Mouse (Mus musculus) thymus, adult 2 months (tissue): ENCODE data around the gene Iqcn. TPM values are rescaled to one million over a fixed set of nuclear protein-coding genes. Genes with fewer than 3 reads are reported as not detected.

Experiments
- DNase-seq: peaks from one replicate; pipeline ENCODE4 v3.0.0; 2021
- H3K27ac ChIP-seq: fragments of 200-500 bp; 2 replicates; pipeline ENCODE4 v1.5.1; 2012; ENCODE audit warnings: low read length, control low read depth; ENCODE audit not compliant: control insufficient read depth, insufficient read depth
- H3K27me3 ChIP-seq: fragments of 200-500 bp; 2 replicates; pipeline ENCODE4 v1.6.1; 2012; ENCODE audit warnings: mild to moderate bottlenecking, low read length, moderate library complexity, mixed read lengths; ENCODE audit not compliant: control insufficient read depth, insufficient read depth
- H3K36me3 ChIP-seq: fragments of 200-500 bp; 2 replicates; pipeline ENCODE4 v1.6.1; 2012; ENCODE audit warnings: mild to moderate bottlenecking, low read length, moderate library complexity; ENCODE audit not compliant: control insufficient read depth, insufficient read depth
- H3K4me1 ChIP-seq: fragments of 200-500 bp; replicated peaks from 2 replicates; pipeline ENCODE4 v1.6.1; 2012; ENCODE audit warnings: low read length; ENCODE audit not compliant: control insufficient read depth, insufficient read depth
- H3K4me3 ChIP-seq: fragments of 200-500 bp; 2 replicates; pipeline ENCODE4 v1.5.1; 2012; ENCODE audit warnings: mild to moderate bottlenecking, low read length, control low read depth, moderate library complexity; ENCODE audit not compliant: control insufficient read depth, insufficient read depth
- CTCF ChIP-seq: fragments of 200-500 bp; IDR thresholded peaks from 2 replicates; pipeline ENCODE4 v1.5.1; 2012; ENCODE audit warnings: mild to moderate bottlenecking, control low read depth, low read length, moderate library complexity, borderline replicate concordance; ENCODE audit not compliant: control insufficient read depth, poor library complexity, insufficient read depth; ENCODE audit errors: extremely low read depth
- POLR2A ChIP-seq: fragments of 200-500 bp; IDR thresholded peaks from 2 replicates; pipeline ENCODE4 v1.6.1; 2012; ENCODE audit warnings: mild to moderate bottlenecking, low read length, control low read depth, moderate library complexity; ENCODE audit not compliant: control insufficient read depth, poor library complexity, insufficient read depth; ENCODE audit errors: extremely low read depth
- WGBS: fragments of 180-500 bp; shearing (Covaris S2); methylation state at CpG from one replicate; pipeline ENCODE4 v1.1.7; 2018; 5-methylcytosine and 5-hydroxymethylcytosine counted together
- polyA plus RNA-seq: library from polyadenylated mRNA; depleted of rRNA; stranded (reverse); fragments of >200 nt; gene quantifications from 2 replicates; pipeline ENCODE4 v1.2.3, GENCODE M21; 2012

Iqcn gene
- polyA plus RNA-seq, 1 experiment: 0.28 TPM

DNA sequence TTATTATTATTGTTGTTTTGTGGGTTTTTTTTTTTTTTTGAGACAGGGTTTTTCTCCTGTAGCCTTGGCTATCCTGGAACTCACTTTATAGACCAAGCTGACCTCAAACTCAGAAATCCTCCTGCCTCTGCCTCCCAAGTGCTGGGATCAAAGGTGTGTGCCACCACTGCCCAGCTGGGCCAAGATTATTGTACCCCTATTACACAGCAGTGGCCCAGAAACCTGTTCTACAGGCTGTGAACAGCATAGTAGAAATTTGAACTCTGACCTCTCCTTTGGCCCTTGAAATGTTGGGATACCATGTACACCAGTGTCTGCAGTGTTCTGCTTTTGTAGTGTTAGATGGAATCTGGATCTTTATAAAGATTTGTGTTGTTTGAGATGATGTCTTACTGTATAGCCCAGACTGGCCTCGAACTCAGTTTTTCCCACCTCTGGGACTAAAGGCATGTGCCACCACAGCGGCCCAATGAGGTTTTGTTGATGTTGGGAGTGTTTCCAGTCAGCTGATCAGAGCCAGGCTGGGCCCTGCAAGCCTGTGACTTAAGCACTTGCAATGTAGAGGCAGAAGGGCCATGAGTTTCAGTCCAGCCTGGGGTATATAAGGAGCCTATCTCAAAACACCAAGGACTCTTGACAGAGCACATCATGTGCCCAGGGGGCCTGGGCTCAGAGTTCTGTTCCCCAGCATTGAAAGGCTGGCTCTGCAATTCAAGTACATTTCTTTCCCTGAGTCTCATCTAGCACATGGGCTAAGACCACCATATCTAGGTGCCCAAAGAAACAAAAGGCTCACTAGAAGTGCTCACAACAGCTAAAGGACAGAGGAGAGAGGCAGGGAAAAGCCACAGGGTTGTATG lies 1.0 kb upstream of the Iqcn start:
- Histone ChIP-seq H3K36me3 (no peaks in the 10 kb centered on the region), H3K4me3 (no peak overlapping the region), H3K4me1 (peaks cover 18% of the 10 kb centered on the region), H3K27ac (no peak overlapping the region), H3K27me3 (no peaks in the 10 kb centered on the region)
- TF ChIP-seq CTCF (no peak), POLR2A (no peak)
- no peak for DNase-seq
- WGBS: 96% methylated on average over 2 of the region's 2 CpGs

DNA sequence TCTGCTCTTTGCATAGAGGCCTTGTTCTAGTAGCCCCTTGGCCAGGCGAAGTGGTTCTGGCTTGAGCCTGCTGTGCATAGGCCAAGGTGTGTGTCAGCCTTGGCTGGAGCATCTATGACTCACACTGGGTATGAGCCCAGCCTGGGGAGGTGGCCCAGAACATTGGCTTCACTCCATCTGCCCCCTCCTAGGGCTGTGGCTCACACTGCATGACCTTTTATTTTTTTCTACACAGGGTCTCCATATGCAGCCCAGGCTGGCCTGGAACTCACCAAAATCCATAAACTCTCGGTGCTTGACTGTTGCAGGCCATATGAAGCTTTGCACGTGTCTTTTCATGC lies 445 bp upstream of the Iqcn start:
- no peaks in the 10 kb centered on the region for H3K36me3 ChIP-seq
- H3K27ac ChIP-seq: no peak overlapping the region
- H3K4me1 ChIP-seq: peaks cover 12% of the 10 kb centered on the region
- TF ChIP-seq POLR2A: no peak
- no peak for TF ChIP-seq CTCF
- no peaks in the 10 kb centered on the region for H3K27me3 ChIP-seq
- no peak for DNase-seq
- WGBS: 97% methylated on average over 3 of the region's 3 CpGs
- no peak overlapping the region for H3K4me3 ChIP-seq

DNA sequence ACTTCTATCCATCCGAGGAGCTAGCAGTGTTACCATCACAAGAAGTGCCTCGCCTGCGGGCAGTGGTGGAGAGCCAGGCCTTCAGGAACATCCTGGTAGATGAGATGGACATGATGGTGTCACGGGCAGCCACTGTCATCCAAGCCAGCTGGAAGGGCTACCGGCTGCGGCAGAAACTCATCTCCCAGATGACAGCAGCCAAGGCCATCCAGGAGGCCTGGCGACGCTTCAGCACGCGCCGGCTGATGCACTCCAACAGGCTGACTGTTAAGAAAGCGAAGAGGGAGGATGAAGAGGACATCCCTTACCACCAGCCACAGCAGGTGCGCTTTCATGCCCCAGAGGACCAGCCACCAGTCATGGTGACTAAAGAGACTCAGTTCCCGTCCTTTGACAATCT lies 5.0 kb downstream of the Iqcn start:
- Histone ChIP-seq H3K4me3 (no peak overlapping the region), H3K4me1 (no peaks in the 10 kb centered on the region), H3K36me3 (no peaks in the 10 kb centered on the region), H3K27me3 (no peaks in the 10 kb centered on the region), H3K27ac (no peak overlapping the region)
- no peak for TF ChIP-seq CTCF
- TF ChIP-seq POLR2A: no peak
- DNase-seq: no peak
- WGBS: 89% methylated on average over 14 of the region's 14 CpGs

DNA sequence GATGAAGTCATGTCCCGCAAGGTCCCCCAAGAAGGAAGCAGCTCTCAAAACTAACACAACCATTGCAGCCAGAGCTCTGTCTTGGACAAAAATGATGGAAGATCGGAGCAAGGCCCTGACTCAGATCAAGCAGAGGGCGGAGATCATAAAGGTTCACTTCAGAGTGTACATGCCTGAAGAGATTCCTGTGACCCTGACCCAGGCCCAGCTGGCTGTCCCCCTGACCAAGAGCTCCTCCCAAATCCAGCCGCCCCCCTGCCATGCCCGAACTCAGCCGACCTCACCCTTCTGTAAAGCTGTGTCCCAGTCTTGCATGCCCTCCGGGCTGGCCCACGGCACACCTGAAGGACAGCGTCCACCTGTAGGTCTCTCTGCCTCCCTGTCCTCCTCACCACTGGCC lies 6.5 kb downstream of the Iqcn start:
- H3K27ac ChIP-seq: no peak overlapping the region
- no peak for DNase-seq
- no peaks in the 10 kb centered on the region for H3K4me1 ChIP-seq
- 96% methylated on average over 9 of the region's 9 CpGs for WGBS
- no peaks in the 10 kb centered on the region for H3K27me3 ChIP-seq
- no peaks in the 10 kb centered on the region for H3K36me3 ChIP-seq
- TF ChIP-seq CTCF: no peak
- no peak for TF ChIP-seq POLR2A
- H3K4me3 ChIP-seq: no peak overlapping the region

DNA sequence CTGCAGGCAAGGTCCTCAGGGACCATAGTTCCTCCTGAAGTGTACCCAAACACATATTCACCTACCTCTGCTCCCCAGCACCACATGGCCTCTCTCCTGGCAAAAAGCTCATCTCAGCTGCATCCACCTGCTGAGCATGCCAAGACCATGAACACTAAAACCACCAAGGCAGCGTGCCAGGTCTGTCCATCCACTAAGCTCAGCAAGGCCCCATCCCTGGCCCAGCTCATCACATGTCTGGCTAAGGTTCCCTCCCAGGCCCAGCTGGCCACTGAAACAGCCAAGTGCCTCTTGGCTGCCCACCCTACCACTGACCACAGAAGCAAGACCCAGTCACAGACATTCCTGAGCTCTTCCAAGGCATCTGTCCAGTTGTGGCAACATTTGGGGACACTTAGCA lies 7.0 kb downstream of the Iqcn start:
- no peaks in the 10 kb centered on the region for H3K36me3 ChIP-seq
- no peaks in the 10 kb centered on the region for H3K4me1 ChIP-seq
- H3K27ac ChIP-seq: no peak overlapping the region
- no peak overlapping the region for H3K4me3 ChIP-seq
- no peak for DNase-seq
- 81% methylated on average over 1 of the region's 1 CpGs for WGBS
- TF ChIP-seq CTCF: no peak
- no peak for TF ChIP-seq POLR2A
- H3K27me3 ChIP-seq: no peaks in the 10 kb centered on the region

DNA sequence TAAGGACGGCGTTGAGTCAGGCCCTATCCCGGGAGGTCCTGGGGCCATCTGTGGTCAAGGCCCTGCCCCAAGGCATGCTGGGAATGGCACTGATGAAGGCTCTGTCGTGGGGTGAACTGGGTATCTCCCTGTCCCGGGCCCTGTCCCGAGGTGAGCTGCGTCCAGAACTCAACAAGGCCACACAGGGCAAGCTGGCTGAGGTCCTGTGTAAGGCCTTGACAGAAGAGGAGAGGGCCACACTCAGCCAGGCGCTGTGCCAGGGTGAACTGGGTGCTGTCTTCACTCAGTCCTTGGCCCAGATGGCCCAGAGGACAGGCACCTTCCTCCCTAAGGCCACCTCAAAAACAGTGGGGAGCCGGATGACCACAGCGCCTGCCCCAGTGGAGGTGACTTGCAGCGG lies 7.8 kb downstream of the Iqcn start:
- Histone ChIP-seq H3K27me3 (no peaks in the 10 kb centered on the region), H3K36me3 (no peaks in the 10 kb centered on the region), H3K4me3 (no peak overlapping the region), H3K27ac (no peak overlapping the region), H3K4me1 (no peaks in the 10 kb centered on the region)
- no peak for DNase-seq
- 90% methylated on average over 11 of the region's 11 CpGs for WGBS
- TF ChIP-seq POLR2A (no peak), CTCF (no peak)
